Mouse (Mus musculus) heart, adult 8-10 months (tissue): ENCODE results near the gene Cdh13. TPM values are rescaled to one million over a fixed set of nuclear protein-coding genes. Genes with fewer than 3 reads are reported as not detected.
A peak's percentile ranks its signal among the peaks of the same experiment; 100 is the strongest.
"Not testable (repeated sequence)": the region's sequence is repeated elsewhere in the genome, so short reads cannot be mapped to it uniquely, and the experiment has no call there.

Experiments used
- DNase-seq: peaks from one replicate; pipeline ENCODE4 v3.0.0; 2022; ENCODE audit warnings: low spot score
- total RNA-seq, 4 experiments: library from RNA; stranded (reverse); gene quantifications; 2 replicates each; pipeline ENCODE4 v1.2.4; 2022

Cdh13 gene
- total RNA-seq, 4 experiments from 2014 or later, result 189 to 215 (median 197) TPM

- DNase-seq, result no peak
Measured at GRCm38 (mm10) chr8:119345029-119345682, 1061.6 kb downstream of the Cdh13 start.

- no peak for DNase-seq
Measured at GRCm38 (mm10) chr8:119345683-119346075, 1062.1 kb downstream of the Cdh13 start.

GRCm38 (mm10) chr8:119351647-119352046, 1068.1 kb downstream of the Cdh13 start:
- no peak for DNase-seq

GRCm38 (mm10) chr8:119352977-119353658, 1069.6 kb downstream of the Cdh13 start:
- DNase-seq, result no peak

- no peak for DNase-seq
Measured at GRCm38 (mm10) chr8:119353659-119354023, 1070.1 kb downstream of the Cdh13 start.

GRCm38 (mm10) chr8:119356631-119357030, 1073.1 kb downstream of the Cdh13 start:
- DNase-seq, result not testable (repeated sequence)

- no peak for DNase-seq
Measured at GRCm38 (mm10) chr8:119358175-119358574, 1074.6 kb downstream of the Cdh13 start.

- DNase-seq, result peak; percentile 27
Measured at GRCm38 (mm10) chr8:119358836-119359235, 1075.3 kb downstream of the Cdh13 start.

- DNase-seq, result no peak
Measured at GRCm38 (mm10) chr8:119360686-119361295, 1077.3 kb downstream of the Cdh13 start.
